Mouse (Mus musculus): ENCODE results near the gene Gnaz.
A peak's percentile ranks its signal among the peaks of the same experiment; 100 is the strongest.
"Not testable (repeated sequence)": the region's sequence is repeated elsewhere in the genome, so short reads cannot be mapped to it uniquely, and the experiment has no call there.

Gnaz gene

DNA sequence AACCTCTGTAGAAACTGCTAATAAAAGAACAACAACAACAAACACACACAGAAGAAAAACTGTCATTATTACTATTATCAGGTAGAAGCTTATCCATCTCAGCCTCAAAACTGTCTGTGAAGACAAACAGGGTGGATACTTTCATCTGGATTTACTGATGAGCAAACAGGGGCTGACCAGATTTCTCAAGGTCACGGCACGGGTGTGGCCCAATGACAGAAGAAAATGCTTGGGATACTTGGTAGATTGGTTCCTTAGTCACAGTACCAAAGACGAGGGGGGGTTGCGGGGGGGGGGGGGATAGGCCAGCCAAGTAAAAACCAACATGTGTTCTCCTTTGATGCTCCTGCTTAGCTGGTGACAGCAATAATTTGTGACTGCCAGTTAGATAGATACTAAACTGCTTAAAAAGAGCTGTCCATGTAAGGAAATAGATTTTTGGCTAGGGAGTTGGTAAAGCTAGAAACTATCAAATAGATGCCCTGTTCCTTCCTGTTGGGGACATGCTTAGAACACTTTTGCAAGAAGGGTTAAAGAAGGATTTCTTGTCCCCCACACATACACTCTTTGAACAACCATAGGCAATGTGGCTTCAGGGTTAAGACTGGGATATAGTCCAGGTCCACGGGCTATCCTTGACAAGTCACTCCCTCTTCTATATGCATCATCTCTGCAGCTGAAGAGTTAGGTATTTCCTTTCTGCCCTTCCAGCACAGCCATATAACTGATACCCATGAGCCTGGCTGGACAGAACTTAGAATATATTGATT is 64.6 kb downstream of the Gnaz start:
- DNase-seq: no peak

GRCm38 (mm10) chr10:75032395-75032794 is 65.4 kb downstream of the Gnaz start, which contains the start of gene Rsph14:
Gene Rsph14, minus strand, starts transcription at chr10:75032586.
- peak; percentile 70 for DNase-seq

DNA sequence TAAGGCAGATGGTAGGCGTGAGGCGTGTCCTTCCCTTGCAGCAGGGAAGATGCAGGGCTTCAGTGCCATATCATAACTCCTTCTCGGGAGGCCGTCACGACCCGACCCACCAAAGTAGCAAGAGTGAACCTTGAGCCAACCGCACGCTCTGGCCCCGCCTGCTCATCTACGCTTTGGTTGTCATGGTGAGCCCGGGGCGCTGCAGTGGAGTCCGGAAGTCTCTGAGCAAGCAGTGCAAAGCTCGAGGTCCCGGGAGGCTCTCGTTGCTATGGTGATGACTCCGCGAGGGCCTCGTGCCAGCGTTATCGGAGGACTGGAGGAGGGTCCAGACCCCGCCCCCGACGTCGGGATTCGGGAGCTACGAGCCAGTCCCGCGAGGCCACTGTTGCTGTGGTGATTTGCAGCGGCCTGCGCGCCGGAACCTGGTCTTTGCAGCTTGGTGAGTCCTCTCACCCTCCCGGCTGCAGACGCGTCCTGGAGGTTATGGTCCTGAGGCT is 70.0 kb downstream of the Gnaz start, which contains the start of gene Rab36:
Gene Rab36, plus strand, starts transcription at position 176 of the 497 bp plus-strand sequence.
- peak; percentile 89 for DNase-seq

- DNase-seq: not testable (repeated sequence)
These were observed 75.1 kb downstream of the Gnaz start for GRCm38 (mm10) chr10:75042060-75042459.

GRCm38 (mm10) chr10:75044459-75044858 is 77.5 kb downstream of the Gnaz start:
- no peak for DNase-seq

- no peak for DNase-seq
These were observed 78.9 kb downstream of the Gnaz start for GRCm38 (mm10) chr10:75045831-75046230.

GRCm38 (mm10) chr10:75048711-75049110 is 81.7 kb downstream of the Gnaz start:
- no peak for DNase-seq

DNA sequence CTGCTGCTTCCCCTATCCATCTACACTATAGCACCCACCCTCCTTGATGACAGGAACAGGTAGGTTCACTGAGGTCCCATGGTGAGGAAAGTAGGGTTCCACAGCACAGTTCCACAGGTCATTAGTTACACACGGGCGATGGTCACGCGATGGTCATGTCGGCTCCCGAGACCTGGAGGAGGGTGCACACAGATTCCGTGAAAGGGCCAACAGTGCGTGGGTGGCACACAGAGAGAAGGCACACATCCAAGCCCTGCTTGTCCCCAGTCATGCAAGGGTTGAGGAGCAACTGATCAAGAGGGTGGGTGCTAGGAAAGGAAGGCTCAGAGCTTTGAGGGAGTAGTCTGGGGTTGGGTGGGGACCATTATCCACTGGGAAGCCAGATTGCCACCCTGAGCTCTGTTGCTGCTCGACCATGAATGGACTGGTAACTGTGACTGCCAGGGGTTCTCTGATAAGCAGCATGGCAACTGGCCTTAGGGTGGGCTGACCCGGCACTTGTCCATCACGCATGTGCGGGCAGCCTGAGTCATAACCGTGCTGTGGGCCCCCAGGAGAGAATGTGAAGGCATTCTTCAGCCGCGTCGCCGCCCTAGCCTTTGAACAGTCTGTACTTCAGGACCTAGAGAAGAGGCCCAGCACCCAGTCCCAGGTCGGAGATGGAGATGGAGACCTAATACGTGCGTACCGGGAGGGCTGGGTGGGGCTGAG is 84.5 kb downstream of the Gnaz start:
- no peak for DNase-seq

GRCm38 (mm10) chr10:75052902-75053301 is 85.9 kb downstream of the Gnaz start:
- DNase-seq: no peak

DNA sequence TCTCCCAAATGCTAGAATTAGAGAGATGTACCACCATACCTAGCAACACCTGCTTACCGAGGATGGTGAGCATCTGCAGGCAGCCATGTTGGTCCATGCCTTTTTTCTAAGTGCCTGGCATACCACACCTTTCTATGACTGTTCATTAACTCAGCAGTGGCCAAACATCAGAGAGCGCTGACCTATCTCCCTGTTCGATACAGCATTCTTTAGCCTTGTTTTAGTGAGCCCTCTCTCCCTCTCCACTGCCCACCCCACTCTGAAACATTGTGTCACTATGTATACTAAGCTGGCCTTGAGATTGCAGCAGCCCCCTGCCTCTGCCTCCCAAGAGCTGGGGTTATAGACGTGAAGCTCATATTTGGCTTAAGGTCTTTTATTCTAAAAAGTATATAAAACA is 86.7 kb downstream of the Gnaz start:
- no peak for DNase-seq

GRCm38 (mm10) chr10:75054125-75054524 is 87.1 kb downstream of the Gnaz start:
- peak; percentile 41 for DNase-seq

DNA sequence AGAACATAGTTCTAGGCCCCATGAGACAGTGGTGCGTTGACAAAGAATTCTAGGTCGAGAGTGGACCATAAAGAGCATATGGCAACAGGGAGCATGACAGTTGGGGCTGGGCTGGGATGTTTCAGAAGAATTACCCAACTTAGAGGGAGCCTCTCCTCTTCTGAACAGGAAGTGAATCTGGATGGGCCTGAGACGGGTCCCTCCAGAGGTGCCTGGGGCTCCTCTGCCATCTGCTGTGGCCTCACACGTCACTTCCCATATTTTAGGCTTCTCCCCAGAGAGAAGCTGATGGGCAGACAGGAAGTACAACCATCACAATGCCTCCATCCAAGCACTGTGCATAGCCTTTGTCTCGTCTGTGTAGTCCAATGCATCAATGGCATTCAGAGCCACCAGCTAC is 88.7 kb downstream of the Gnaz start:
- no peak for DNase-seq

GRCm38 (mm10) chr10:75056255-75056654 is 89.3 kb downstream of the Gnaz start:
- no peak for DNase-seq

DNA sequence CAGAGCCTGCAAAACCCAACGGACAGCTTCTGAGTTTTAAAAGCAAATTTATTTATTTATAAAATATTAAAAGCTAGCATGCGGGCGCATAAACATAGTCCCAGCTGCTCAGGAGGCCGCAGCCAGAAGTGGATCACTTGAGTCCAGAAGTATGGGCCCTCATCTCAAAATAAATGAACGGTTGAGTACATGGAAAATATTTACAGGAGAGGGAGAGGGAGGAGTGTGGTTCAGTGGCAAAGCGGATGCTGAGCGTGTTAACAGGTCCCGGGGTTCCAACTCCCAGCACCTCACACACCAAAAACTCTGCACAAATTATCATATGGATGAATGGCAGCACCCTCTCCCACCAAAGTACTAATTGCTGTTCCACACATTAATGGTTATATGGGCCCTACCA is 91.4 kb downstream of the Gnaz start:
- DNase-seq: peak; percentile 42

DNA sequence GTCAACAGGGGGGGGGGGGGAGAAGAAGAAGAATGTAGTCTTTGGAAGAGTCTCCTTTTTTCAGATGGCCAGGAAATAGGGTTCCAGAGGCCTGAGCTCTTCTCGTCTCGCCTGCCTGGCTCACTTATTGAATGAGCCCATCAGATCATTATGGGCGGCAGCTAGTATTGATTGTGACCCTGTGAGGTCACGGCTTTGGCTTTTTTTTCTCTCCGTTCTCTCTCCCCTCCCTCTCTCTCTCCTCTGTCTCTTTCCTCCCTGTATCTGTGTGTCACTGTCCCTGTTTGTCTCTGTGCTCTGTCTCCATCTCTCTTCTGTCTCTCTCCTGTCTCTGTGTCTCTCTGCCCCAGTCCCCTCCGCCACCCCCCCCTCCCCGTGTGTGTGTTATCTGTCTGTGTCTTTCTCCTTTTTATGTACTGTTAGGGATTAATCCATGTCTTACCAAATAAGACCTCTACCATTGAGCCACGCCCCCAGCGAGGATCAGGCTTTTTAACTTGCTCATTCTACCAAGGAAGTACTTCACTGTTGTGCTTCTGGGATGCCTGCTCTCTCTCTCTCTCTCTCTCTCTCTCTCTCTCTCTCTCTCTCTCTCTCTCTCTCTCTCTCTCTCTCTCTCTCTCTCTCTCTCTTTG is 91.9 kb downstream of the Gnaz start:
- DNase-seq: no peak

DNA sequence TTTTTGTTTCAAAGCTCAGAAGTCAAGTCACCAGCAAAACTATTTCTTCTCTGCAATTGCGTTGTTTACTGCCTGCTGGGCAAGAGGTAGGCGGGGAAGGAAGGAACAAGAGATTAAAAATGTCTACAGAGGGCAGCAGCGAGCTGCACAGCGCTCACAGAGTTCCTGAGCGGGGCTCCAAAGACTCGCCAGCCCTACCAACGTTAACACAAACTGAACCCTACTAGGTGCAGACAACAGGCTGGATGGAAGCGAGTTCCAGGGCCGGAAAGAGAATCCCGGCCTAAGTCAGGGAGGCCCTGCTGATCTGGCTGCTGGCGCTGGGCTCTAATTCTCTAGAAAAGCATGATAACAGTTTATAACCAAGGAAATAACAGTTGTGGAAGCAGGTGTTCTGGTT is 92.4 kb downstream of the Gnaz start:
- peak; percentile 83 for DNase-seq

DNA sequence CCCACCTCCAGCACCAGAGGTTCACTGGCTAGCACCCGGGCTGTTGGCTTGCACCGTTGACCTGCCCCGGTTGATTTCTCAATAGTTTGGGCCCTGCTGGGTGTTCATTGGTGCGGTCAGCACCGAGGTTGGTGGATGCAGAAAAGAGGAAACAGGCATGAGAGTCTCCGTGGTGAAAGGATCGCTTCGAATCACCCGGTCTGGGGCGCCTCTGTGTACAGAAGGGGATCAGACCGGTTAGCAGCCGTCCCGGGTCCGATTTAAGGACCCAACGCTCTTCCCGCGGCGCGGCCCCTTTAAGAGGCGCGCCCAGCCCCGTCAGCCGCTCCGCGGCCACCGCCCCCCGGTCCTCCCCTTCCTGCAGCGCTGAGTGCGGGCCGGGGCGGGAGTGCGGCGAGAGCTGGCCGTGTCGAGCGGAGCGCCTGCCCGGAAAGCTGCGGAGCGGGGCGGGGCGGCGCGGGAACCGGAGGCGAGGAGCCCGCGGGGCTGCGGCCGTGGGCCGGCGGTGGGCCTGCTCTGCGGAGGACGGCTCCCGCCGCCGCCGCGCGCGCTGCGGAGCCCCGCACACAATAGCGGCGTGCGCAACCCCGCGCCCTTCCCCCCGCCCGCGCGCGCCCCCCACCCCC is 93.4 kb downstream of the Gnaz start, which contains the start of gene Bcr:
Gene Bcr, plus strand, starts transcription at position 376 of the 626 bp plus-strand sequence.
- DNase-seq: peak; percentile 83

DNA sequence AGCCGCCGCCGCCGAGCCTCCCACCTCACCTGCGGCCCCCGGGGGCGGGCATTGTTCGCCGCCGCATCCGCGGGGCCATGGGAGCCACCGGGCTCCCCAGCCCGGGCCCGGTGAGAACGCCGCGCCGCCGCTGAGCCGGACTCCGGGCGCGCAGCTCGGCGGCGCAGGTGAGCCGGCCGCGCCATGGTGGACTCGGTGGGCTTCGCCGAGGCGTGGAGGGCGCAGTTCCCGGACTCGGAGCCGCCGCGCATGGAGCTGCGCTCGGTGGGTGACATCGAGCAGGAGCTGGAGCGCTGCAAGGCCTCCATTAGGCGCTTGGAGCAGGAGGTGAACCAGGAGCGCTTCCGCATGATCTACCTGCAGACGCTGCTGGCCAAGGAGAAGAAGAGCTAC is 93.9 kb downstream of the Gnaz start:
- DNase-seq: no peak

GRCm38 (mm10) chr10:75061341-75062188 is 94.6 kb downstream of the Gnaz start:
- DNase-seq: no peak

DNA sequence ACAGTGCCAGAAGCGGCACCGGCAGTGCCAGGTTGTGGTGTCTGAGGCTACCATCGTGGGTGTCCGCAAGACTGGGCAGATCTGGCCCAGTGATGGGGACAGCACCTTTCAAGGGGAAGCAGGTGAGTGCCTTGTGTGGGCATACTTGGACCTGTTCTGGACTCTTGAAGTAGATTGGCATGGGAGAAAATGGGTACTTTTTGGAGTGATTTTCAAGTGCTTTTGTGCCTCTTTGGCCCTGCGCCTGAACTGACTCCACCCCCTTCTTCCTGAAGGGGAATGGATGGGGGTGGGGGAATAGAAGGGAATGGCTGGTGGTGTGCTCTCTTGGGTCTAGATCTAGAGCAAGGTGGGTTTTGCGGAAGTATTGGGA is 95.2 kb downstream of the Gnaz start:
- peak; percentile 72 for DNase-seq

GRCm38 (mm10) chr10:75062621-75063020 is 95.6 kb downstream of the Gnaz start:
- DNase-seq: no peak

Data from lung, postnatal 14 days (tissue).